Mouse (Mus musculus) ES-E14 (cell line): ENCODE results near the gene Rbpj. TPM values are rescaled to one million over a fixed set of nuclear protein-coding genes. Genes with fewer than 3 reads are reported as not detected.

Experiments used
- DNase-seq: peaks from one replicate; pipeline ENCODE4 v3.0.0-alpha.2; 2013; ENCODE audit warnings: low read depth, low spot score
- H3K27ac ChIP-seq: 2 replicates; pipeline ENCODE4 v1.5.1; 2012; ENCODE audit warnings: low read depth, mild to moderate bottlenecking, low read length, moderate library complexity, mixed read lengths; ENCODE audit not compliant: poor library complexity, insufficient read depth, severe bottlenecking
- H3K36me3 ChIP-seq: 2 replicates; pipeline ENCODE4 v1.6.1; 2012; ENCODE audit warnings: mild to moderate bottlenecking, low read length, moderate library complexity, mixed read lengths; ENCODE audit not compliant: control insufficient read depth, poor library complexity, insufficient read depth, severe bottlenecking
- H3K4me1 ChIP-seq, 2 experiments: fragments of 150-350 bp in 1 of 2; sonication (generic) in 1 of 2; 2 replicates each; pipeline ENCODE4 v1.6.1; 2012; ENCODE audit warnings: low read length in 2 of 2, mild to moderate bottlenecking in 1 of 2, mixed read lengths in 1 of 2; ENCODE audit not compliant: control insufficient read depth in 2 of 2, insufficient read depth in 2 of 2, poor library complexity in 1 of 2
- H3K4me3 ChIP-seq, 2 experiments: fragments of 150-350 bp in 1 of 2; sonication (generic) in 1 of 2; 2 replicates each; pipeline ENCODE4 v1.5.1; 2012; ENCODE audit warnings: low read length in 2 of 2, low read depth in 1 of 2, mild to moderate bottlenecking in 1 of 2, mixed read lengths in 1 of 2; ENCODE audit not compliant: insufficient read depth in 1 of 2, poor library complexity in 1 of 2, severe bottlenecking in 1 of 2
- H3K9ac ChIP-seq: 2 replicates; pipeline ENCODE4 v1.6.1; 2012; ENCODE audit warnings: low read depth, mild to moderate bottlenecking, low read length, mixed read lengths; ENCODE audit not compliant: poor library complexity, insufficient read depth, severe bottlenecking
- H3K9me3 ChIP-seq: fragments of 150-350 bp; sonication (generic); 2 replicates; pipeline ENCODE4 v1.6.1; 2012; ENCODE audit warnings: low read depth, mild to moderate bottlenecking, low read length; ENCODE audit not compliant: control insufficient read depth, insufficient read depth
- CHD2 ChIP-seq: IDR thresholded peaks from 2 replicates; pipeline ENCODE4 v1.6.1; 2014; ENCODE audit warnings: mild to moderate bottlenecking, low read depth, low read length, inconsistent platforms
- HCFC1 ChIP-seq: IDR thresholded peaks from 2 replicates; pipeline ENCODE4 v1.6.1; 2012; ENCODE audit warnings: low read length, inconsistent platforms, borderline replicate concordance; ENCODE audit not compliant: insufficient read depth
- MAFK ChIP-seq: IDR thresholded peaks from 2 replicates; pipeline ENCODE4 v1.6.1; 2014; ENCODE audit warnings: mild to moderate bottlenecking, low read depth, low read length, inconsistent platforms; ENCODE audit not compliant: insufficient read depth
- ZC3H11A ChIP-seq: IDR thresholded peaks from 2 replicates; pipeline ENCODE4 v1.6.1; 2012; ENCODE audit warnings: low read depth, mild to moderate bottlenecking, inconsistent platforms, low read length, borderline replicate concordance
- ZNF384 ChIP-seq: IDR thresholded peaks from 2 replicates; pipeline ENCODE4 v1.6.1; 2012; ENCODE audit warnings: low read depth, low read length, inconsistent platforms
- in situ Hi-C, 2 experiments: fragments of 600-800 bp; cut with MboI; formaldehyde crosslinking; loops; one replicate each; pipeline ENCODE4 v1.15.1; 2025; ENCODE audit warnings: low sequenced_read_pairs in 2 of 2, inconsistent platforms in 1 of 2; ENCODE audit not compliant: unreplicated experiment in 2 of 2
- total RNA-seq: library from RNA; depleted of rRNA; stranded (reverse); fragments of 300-350 nt; gene quantifications from 2 replicates; pipeline ENCODE4 v1.2.3, GENCODE M21; 2012

Rbpj gene
- total RNA-seq, 1 experiment: 159 TPM

DNA sequence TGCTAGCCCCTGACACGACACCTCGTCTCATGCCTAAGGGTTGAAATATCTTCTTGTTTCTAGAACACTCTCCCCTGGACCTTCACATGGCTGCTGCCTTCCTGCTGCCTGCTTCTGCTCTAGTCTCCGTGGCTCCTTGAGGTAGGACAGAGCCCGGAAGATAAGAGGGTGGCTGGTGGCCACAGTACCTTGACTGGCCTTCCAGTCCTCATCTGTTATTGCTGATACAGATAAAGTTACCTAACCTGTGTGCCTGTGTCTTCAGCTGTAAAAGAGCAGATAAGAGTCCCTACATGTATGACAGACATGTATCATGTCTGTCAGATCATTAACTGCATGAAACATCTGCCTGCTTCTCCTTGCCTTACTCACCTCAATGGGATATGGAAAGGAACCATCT lies 219.7 kb downstream of the Rbpj start:
- in situ Hi-C loops: no loop called here

DNA sequence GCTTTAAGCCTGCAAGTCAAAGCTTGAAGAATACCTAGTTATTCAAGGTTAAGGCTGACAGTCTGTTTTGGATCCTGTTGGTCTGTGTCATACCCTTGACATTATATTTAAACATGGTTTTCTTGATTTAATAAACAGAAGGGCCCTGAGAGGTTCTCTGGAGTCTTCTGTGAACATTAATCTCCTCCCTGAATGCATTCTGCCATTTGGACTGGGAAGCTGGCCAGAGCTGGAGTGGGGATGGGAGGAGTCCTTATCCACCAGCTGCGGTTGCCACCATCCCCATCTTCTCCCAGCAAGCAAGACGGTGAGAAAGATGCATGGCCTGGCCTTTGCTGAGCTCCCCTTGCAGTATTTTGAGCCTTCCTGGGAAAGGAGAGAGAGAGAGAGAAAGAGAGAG lies 220.4 kb downstream of the Rbpj start:
- no peaks in the 10 kb centered on the region for H3K9me3 ChIP-seq
- in situ Hi-C loops: no loop called here
- TF ChIP-seq ZNF384 (no peak), CHD2 (no peak), MAFK (no peak), ZC3H11A (no peak), HCFC1 (no peak)
- no peaks in the 10 kb centered on the region for H3K4me1 ChIP-seq
- no peaks in the 10 kb centered on the region for H3K36me3 ChIP-seq
- H3K4me3 ChIP-seq: no peak overlapping the region
- H3K27ac ChIP-seq: no peak overlapping the region
- H3K9ac ChIP-seq: no peak overlapping the region
- no peak for DNase-seq

More for the DNA sequence above, 219.7 kb downstream of the Rbpj start:
- H3K4me1 ChIP-seq: no peaks in the 10 kb centered on the region
- H3K4me3 ChIP-seq: no peak overlapping the region
- no peaks in the 10 kb centered on the region for H3K9me3 ChIP-seq
- no peaks in the 10 kb centered on the region for H3K36me3 ChIP-seq
- H3K27ac ChIP-seq: no peak overlapping the region
- TF ChIP-seq ZC3H11A: no peak
- no peak for TF ChIP-seq HCFC1
- no peak for TF ChIP-seq MAFK
- no peak for TF ChIP-seq ZNF384
- TF ChIP-seq CHD2: no peak
- H3K9ac ChIP-seq: no peak overlapping the region
- no peak for DNase-seq

DNA sequence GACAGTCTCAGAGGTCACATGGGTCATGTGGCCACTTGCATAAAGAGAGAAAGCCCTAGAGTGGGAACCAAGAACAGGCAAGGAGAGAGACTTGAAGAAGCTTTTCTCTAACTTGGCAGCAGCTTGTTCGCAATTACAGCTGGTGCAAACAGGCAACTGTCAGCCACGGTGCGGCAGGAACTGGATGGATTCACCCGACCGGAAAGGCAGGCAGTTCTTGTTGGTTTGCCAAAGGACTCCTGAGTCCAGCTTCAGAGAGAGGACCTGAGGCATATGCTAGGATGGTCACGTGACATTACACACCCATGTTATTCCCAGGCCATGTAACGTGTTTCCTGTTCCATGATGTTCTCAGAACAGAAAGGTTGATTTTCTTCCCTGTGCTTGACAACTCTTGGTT lies 222.4 kb downstream of the Rbpj start:
- in situ Hi-C loops: no loop called here
- no peak overlapping the region for H3K4me3 ChIP-seq
- H3K27ac ChIP-seq: no peak overlapping the region
- H3K4me1 ChIP-seq: no peaks in the 10 kb centered on the region
- H3K9me3 ChIP-seq: no peaks in the 10 kb centered on the region
- H3K36me3 ChIP-seq: no peaks in the 10 kb centered on the region
- TF ChIP-seq CHD2 (no peak), MAFK (no peak), HCFC1 (no peak), ZC3H11A (no peak), ZNF384 (no peak)
- no peak overlapping the region for H3K9ac ChIP-seq
- no peak for DNase-seq

DNA sequence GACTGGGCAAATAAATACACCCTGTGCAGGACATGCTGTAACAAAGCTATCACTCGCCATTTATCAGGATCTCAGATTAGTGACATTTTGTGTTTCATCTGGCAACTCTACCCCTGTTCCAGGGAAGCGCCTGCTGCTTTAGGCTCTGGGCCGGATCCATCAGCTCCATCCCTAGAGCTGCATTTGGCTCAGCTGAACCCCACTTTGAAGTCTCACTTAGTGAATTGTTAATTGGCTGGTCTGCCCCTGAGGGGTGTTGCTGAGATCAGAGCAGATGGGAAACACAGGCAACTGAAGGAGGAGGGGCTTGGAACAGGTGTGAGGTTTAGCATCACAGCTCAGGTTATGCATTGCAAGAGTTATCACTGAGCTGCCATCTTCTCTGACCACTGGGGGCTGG lies 225.6 kb downstream of the Rbpj start:
- no peak for TF ChIP-seq HCFC1
- TF ChIP-seq ZC3H11A: no peak
- TF ChIP-seq MAFK: no peak
- no peak for TF ChIP-seq CHD2
- no peak for TF ChIP-seq ZNF384
- Histone ChIP-seq H3K4me3 (no peak overlapping the region), H3K27ac (no peak overlapping the region), H3K9me3 (no peaks in the 10 kb centered on the region), H3K9ac (no peak overlapping the region), H3K4me1 (no peaks in the 10 kb centered on the region), H3K36me3 (no peaks in the 10 kb centered on the region)
- no peak for DNase-seq
- in situ Hi-C loops: no loop called here

- TF ChIP-seq ZNF384 (no peak), HCFC1 (no peak)
- Histone ChIP-seq H3K36me3 (no peaks in the 10 kb centered on the region), H3K4me3 (no peak overlapping the region), H3K27ac (no peak overlapping the region), H3K4me1 (no peaks in the 10 kb centered on the region), H3K9me3 (no peaks in the 10 kb centered on the region), H3K9ac (no peak overlapping the region)
- in situ Hi-C loops: no loop called here
- DNase-seq: no peak
These were observed 226.1 kb downstream of the Rbpj start for GRCm38 (mm10) chr5:53692100-53692499.
